Mouse (Mus musculus) 3134 (cell line): ENCODE data around the gene Baat.
"Not testable (repeated sequence)": the region's sequence is repeated elsewhere in the genome, so short reads cannot be mapped to it uniquely, and the experiment has no call there.

Experiments
- DNase-seq: peaks from one replicate; pipeline ENCODE4 v3.0.0-alpha.2; 2011; ENCODE audit warnings: low spot score; ENCODE audit not compliant: insufficient read length; ENCODE audit errors: extremely low read depth

Gene Baat

DNA sequence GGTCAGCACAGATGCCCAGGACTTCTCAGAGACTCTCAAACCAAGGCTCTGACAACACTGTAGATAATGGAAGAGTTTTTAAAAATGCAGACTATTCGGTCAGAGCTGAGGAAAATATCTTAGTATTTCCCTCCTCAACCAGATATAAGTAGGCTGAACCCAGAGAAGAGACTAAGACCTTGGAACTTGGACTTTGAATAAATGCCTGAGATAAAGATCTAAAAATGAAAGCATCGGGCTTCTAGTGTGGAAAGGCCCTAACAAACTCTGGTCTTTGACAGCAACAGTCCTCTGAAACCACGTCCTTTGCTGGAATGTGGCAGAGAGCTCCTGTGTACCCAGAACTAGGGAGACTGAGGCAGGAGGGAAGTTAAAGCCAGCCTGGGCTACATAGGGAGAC, at the start of gene Baat:
Gene Baat, minus strand, starts transcription at position 172 of the 400 bp plus-strand sequence.
- DNase-seq, result no peak

DNA sequence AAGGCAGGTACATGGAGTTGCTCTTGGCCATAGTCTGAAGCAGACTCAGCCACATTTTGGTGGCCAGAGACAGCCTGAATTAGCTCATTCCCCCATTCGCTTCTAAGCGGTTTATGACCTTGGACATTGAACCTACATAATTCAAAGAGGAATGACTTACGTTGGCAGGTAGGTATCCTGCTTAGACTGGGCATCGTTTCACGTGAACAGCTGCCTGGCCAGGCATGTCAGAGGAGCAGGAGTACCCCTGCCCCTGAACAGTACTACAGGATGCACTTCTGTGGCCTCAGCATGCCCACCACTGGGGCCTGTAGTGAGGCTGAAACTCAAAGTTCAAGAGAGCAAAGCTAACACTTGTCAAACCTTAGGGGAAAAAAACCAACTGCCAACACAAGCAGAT, 47.0 kb upstream of the Baat start:
- DNase-seq, result no peak

- DNase-seq, result no peak
Observed at GRCm38 (mm10) chr4:49549383-49549782, 43.0 kb upstream of the Baat start, which contains the start of gene Aldob. Gene Aldob (minus strand): TSS chr4:49549546.

- DNase-seq, result no peak
Observed at GRCm38 (mm10) chr4:49547544-49548219, 41.3 kb upstream of the Baat start.

- DNase-seq, result no peak
Observed at GRCm38 (mm10) chr4:49546873-49547543, 40.7 kb upstream of the Baat start.

DNA sequence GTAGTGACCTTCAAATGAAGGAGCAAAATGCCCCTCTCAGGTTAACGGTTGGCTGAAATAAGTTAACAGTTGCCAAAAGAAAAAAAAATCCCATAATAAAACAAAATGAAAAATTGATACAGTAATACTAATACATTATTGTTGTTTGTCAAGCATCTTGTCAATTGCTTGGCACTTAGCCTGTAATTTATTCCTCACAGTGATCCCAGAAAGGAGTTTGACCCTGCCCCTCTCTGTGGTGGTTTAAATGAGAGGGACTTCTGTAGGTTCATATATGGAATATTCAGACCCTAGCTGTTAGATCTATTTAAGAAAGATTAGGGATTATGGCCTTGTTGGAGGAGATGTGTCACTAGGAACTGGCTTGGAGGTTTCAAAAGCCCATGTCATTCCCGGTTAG, 39.7 kb upstream of the Baat start:
- no peak for DNase-seq

GRCm38 (mm10) chr4:49540966-49541365, 34.6 kb upstream of the Baat start:
- DNase-seq, result no peak

DNA sequence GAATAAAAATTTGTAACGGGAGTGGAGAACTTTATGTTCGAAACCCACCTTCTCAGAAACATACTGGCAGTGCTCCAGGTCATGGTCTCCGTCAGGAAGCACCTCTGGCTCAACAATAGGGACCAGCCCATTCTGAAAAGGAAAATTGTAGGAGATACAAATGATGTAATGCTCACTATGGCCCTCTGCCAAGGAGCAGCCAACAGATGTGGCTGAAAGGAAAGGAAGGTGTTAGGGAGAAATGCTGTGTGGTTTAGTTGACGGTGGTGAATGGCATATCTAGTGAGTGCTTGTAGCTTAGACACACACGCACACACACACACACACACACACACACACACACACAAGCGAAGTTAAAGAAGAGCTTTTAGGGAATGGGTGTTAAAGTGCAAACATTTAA, 33.3 kb upstream of the Baat start:
- no peak for DNase-seq

- DNase-seq, result no peak
Observed at GRCm38 (mm10) chr4:49536671-49537070, 30.3 kb upstream of the Baat start.

GRCm38 (mm10) chr4:49535675-49536294, 29.4 kb upstream of the Baat start:
- DNase-seq, result no peak

- no peak for DNase-seq
Observed at GRCm38 (mm10) chr4:49535036-49535435, 28.7 kb upstream of the Baat start.

GRCm38 (mm10) chr4:49522576-49522975, 16.2 kb upstream of the Baat start:
- DNase-seq, result no peak

DNA sequence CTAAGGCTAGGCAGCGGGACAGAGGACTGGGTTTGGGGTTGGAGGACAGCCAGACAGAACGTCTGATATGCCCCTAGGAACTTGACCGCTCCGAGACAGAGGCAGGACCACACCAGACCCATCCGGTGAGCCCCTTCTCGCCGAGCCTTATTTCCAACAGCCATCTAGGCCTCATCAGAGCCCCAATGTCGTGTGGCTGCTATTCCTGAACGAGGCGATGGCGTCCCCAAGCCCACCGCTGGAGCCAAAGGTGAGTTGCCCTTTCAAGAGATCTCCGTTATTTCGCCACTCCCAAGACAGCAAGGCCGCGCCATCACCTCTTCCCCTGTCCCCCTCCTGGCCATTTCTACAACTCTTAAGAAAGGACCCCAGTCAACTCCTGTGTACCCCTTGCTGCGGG, 15.0 kb upstream of the Baat start:
- no peak for DNase-seq

GRCm38 (mm10) chr4:49520572-49521340, 14.4 kb upstream of the Baat start, which contains the start of the genes Mrpl50 and Zfp189:
Gene Mrpl50 (minus strand): TSS chr4:49521093.
Gene Zfp189 (plus strand): TSS chr4:49521176.
- DNase-seq, result peak; percentile 91

GRCm38 (mm10) chr4:49519476-49519875, 13.1 kb upstream of the Baat start:
- no peak for DNase-seq

DNA sequence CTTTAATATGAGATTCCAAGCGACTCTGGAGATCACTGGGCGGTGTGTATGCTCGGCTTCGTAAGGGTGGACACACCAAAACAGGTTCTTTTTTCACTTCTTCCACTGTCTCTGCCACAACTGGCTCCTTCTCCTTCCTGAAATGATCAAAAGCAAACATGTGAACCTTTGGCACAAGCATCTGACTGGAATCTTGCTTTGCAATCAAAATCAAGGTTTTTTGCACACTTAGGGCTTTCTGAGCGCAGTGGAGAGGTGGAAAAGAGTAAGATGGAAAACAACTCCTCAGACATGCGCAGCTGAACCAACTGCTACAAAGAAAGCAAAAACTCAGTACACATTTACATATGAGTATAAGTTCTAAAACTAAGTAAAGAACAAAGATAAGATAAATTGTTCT, 8.1 kb upstream of the Baat start:
- DNase-seq, result no peak

DNA sequence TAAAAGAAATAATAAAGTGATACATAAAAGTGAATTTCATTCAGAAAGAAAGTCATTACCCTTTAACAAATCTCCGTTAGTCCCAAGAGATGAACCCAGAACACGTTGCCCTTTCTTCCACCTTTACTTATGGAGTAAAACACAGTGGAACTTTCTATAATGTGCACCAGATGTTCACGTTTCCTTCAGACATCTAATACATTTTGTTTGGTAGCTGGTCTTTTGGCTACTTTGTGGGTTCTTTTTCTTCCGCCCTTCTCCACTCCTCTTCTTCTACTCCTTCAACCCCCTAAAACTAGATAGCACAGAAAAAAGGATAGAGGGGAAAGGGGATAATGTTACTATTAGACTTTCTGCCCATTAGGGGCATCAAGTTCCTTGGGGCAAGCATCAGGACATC, 6.3 kb upstream of the Baat start:
- no peak for DNase-seq

- DNase-seq, result not testable (repeated sequence)
Observed at GRCm38 (mm10) chr4:49510236-49510835, 4.0 kb upstream of the Baat start.

- DNase-seq, result no peak
Observed at GRCm38 (mm10) chr4:49509183-49509582, 2.8 kb upstream of the Baat start.

DNA sequence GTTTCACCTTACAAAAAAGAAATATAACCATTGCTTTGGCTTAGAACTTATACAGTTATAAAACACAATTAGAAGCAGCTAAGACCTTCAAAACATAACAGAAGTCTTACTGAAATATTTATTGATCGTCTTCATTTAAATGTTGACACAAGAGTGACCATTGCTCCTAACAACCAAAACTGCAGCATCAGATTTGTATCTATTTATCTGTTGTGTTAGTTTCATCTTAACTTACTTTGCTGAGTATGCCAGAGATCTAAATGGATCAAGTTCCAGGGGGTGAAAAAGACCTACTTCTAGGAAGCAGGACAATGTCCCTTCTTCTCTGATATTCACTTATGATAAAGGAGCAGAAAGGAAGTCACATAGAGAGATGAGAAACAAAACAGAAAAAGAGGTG, 2.8 kb downstream of the Baat start:
- no peak for DNase-seq
